Mouse (Mus musculus): ENCODE measurements around the gene Nt5c. TPM values are rescaled to one million over a fixed set of nuclear protein-coding genes. Genes with fewer than 3 reads are reported as not detected.
"Not testable (repeated sequence)": the region's sequence is repeated elsewhere in the genome, so short reads cannot be mapped to it uniquely, and the experiment has no call there.

Gene Nt5c
- total RNA-seq, 2 experiments from 2014 or later = 62.5 to 67.8 TPM

DNA sequence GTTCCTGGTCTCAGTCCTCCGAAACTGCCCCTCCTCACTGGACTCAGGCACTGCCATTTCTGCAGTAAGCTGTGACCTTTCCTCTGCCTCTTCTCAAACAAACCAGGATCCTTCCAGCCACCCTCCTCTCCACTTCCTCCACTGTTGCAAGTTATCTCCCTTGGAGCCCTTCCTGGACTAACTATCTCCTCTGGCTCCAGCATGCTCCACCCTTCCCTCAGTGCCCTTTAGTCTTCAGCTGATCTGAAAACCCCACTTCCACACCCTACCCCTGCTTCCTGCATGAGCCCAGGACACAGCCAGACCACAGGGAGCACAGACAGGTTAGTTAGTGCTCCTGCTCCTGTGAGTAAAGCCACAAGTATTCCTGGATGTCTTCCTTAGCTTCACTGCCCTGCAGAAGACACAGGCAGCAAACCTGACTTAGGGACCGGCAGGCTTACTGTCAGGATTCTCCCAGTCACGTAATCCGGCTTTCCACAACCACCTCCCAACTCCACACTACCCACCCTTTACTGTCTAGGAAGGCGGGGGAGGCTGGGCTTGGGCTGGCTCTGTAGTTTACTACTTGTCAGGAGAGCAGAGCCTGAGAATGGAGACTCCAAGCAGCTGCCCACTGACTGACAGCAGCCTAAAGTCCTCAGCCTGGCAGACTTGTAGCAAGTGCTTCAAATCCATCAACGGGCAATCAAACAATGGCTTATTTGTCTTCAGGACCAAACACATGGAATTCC is 18.3 kb upstream of the Nt5c start:
- no peak for DNase-seq

- DNase-seq = no peak
Observed at GRCm38 (mm10) chr11:115508061-115508460, 16.4 kb upstream of the Nt5c start.

- no peak for DNase-seq
Observed at GRCm38 (mm10) chr11:115506586-115506985, 14.9 kb upstream of the Nt5c start.

DNA sequence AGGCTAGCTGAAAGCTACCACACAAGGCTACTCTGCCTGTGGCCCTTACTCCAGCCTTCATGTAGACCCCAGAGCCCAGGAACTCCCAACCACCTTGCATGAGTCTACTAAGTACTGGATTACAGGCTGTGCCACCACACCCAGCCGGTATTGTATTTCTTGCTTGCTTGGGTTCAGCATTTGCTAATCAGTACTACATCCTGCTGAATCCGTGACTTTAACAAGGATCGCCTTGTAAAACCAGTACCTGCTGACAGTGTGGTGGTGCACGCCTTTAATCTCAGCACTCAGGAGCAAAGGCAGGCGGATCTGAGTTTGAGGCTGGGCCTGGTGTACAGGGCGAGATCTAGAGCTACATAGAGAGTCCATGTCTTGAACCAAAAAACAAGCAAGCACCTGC is 11.0 kb upstream of the Nt5c start:
- DNase-seq = no peak

DNA sequence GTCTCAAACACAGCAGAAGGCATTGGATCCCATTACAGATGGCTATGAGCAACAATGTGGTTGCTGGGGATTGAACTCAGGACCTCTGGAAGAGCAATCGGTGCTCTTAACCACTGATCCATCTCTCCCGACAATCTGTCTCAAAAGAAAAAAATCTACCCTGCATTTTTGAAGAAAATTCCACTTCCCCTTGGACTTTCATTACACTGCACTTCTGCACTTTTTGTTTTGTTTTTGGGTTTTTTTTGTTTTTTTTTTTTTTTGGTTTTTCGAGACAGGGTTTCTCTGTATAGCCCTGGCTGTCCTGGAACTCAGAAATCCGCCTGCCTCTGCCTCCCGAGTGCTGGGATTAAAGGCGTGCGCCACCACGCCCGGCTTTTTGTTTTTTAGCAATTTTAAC is 4.9 kb upstream of the Nt5c start:
- not testable (repeated sequence) for DNase-seq

- no peak for DNase-seq
Observed at GRCm38 (mm10) chr11:115492387-115492786, 725 bp upstream of the Nt5c start.

DNA sequence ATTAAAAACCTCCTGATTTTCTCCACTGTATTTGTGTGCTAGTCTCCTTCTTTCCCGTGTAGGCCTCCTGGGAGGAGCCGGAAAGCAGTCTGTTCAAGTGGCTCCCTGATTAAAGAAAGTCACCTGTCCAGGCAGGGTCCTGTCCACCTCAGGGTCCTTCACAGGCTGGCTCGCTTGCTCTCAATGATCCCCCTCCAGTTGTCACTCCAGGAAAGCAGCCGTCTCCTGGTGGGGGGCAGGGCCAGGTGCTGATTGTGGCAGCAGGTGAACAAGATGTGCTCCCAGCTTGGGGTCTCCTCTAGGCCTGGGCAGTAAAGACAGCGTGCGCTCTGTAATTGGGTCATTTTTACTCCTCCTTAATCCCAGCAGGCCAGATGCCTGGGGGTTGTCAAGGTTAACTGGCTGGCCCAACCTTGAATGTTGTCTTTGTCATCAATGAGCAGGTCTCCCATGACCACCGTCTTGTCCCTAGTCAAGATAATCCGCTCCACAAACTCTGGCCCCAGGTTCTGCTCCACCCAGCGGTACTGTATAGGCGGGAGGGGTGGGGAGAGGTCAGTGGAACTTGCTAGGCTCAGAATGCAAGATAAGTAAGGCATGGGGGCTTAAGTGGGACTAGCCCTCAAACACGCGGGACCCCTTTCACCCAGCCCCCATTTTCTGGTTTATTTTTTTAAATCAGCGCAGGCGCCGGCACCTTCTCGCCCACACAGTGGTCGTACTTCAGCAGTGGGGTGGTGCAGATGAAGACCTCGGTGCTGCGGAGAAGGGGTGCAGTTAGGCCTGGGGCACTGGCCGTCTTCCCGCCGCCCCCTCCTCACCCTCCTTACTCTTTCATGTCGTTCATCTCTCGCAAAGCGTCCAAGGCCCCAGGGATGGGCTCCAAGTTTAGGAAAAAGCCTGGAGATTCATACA is 964 bp downstream of the Nt5c start:
- no peak for DNase-seq

GRCm38 (mm10) chr11:115488551-115489104 is 3.0 kb downstream of the Nt5c start:
- DNase-seq = no peak

DNA sequence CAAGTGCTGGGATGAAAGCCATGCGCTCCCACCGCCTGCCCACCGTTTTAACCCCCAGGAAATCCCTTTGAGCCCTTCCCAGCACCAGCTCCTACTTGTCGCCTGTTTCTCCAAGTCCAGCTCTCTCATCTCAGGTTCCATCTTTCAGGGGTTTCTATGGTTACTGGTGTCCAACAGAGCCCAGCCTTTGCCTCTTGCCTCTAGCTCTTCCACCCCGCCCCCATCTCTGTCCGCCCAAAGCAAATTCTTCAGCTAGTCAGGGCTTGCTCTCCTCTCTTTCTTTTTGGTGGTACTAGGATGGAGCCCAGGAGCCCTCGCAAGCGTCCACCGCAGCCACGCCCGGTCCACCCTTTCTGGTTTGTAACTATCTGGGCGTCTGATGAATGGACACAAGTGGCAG is 6.5 kb downstream of the Nt5c start:
- no peak for DNase-seq

DNA sequence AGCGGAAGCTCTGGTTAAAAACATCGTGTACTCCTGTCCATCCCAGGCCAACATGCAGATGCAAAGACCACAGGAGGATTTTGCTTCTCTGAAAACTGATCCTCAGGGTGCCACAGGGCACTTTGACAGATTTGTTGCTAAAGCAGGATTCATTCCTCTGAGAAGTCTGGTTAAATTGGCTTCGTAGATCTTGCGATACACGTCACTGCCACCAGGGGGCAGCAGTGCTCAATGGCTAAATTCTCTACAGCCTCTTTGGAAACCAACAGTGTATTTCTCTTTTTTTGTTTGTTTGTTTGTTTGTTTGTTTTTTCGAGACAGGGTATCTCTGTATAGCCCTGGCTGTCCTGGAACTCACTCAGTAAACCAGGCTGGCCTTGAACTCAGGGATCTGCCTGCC is 7.9 kb downstream of the Nt5c start:
- peak; percentile 73 to 84 for DNase-seq

GRCm38 (mm10) chr11:115483278-115483677 is 8.4 kb downstream of the Nt5c start:
- DNase-seq = no peak

DNA sequence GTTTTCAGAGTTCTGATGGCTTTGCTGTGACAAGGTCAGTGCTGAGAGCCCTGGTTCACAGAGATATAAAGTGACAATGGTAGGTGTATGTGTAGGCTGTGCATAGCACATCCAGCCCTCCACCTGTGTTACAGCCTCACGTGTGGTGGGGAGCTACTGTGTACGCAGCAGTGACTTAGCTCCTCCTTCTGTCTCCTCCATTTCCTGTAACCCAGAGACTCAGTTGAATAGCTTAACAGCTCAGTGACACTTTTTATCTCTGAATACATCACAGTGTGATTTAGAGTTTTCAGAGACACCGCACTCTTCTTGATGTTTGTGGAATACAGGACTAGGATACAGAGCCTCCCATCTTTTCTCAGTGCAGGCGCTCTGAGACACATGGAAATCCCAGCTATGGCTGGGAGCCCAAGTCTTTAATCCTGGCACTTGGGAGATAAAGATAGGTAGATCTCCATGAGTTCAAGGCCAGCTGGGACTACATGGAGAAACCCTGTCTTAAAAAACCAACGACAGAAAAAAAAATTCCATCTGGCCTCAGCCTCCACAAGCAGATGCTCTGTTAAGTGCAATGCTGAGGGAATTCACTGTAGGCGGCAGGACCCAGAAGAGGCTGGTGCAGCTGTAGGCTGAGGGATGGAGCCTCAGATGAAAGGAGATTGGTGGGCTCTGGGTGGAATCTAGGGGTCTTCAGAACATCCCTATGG is 10.0 kb downstream of the Nt5c start:
- peak; percentile 59 to 62 for DNase-seq

- no peak for DNase-seq
Observed at GRCm38 (mm10) chr11:115478296-115478938, 13.2 kb downstream of the Nt5c start.

DNA sequence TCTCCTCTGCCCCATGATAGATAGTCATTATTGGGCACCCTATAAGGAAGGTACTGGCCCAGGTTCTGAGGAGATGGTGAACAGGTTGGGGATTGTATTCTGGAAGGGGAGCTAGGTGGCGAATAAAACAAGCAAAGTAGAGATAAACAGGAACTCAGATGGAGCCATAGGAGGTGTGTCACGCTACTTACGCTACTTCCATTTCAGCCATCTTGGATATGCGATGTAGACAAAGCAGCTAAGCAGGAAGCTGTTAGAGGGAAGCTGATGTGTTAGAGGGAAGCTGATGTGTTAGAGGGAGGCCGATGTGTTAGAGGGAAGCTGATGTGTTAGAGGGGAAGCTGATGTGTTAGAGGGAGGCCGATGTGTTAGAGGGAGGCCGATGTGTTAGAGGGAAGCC is 14.3 kb downstream of the Nt5c start:
- DNase-seq = not testable (repeated sequence)

DNA sequence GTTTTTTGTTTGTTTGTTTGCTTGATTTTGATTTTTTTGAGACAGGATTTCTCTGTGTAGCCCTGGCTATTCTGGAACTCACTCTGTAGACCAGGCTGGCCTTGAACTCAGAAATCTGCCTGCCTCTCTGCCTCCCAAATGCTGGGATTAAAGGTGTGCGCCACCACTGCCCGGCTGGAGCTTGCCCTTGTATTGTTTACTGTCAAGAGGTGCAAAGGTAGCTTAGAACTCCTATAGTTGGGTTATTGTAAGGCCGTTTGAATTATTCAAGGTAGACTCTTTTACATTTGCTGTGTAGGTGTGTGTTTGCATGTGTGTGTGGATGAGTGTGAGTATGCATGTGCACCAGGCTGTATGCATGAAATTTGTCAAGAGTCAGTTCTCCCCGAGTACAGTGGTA is 15.0 kb downstream of the Nt5c start:
- not testable (repeated sequence) for DNase-seq

GRCm38 (mm10) chr11:115475758-115476237 is 15.9 kb downstream of the Nt5c start:
- no peak for DNase-seq

DNA sequence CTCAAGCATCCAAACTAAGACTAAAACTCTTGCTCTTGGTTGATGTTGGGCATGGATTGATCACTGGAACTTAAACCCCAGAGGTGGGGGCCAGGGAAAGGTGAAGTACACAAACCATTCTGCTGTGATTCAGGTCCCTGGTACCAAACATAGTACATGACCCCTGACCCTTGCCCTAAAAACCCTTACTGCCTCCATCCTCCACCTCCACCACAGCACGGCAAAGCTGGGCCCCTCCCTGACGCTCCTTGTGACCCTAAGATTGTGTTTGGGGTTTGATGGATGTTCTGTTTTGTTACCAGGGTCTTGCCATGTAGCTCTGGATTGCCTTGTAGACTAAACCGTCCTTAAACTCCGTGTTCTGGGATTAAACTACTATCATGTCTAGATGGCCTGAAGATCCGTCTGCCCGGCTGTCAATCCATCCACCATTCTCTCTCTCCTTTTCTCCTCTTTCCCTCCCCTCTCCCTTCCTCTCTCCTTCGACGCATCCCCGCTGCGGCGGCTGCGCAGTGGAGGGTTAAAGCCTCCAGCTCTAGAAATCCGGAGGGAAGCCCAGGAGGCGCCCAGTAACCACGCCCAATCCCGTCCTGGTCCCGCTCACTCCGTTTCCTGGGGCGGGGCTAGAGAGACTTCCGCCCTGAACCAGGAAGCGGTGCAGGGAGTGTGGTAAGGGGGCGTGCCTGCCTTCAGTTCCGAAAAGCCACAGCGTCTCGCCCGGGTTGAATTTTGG is 16.5 kb downstream of the Nt5c start, which contains the start of gene Armc7:
Armc7 (plus strand) TSS at position 643 of the 733 bp plus-strand sequence.
- DNase-seq = peak; percentile 93 to 95

GRCm38 (mm10) chr11:115473626-115474275 is 17.9 kb downstream of the Nt5c start:
- DNase-seq = peak; percentile 91 to 93

DNA sequence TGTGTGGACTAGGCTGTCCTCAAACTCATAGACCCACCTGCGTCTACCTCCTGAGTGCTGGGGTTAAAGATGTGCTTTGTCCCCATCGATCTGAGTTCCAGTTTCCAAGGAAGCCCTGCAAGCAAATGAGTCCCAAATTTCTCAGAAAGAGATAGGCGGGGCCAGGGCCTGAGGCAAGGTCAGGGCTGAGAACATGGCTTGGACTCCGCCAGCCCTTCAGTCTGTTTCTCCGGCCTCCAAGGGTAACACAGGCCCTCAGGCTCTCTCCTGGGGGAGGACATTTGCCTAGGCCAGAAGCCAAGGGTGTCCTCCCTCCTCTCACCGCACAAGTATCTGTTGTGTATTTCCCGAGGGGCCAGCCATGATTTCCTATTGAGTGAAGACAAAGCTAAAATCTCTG is 19.5 kb downstream of the Nt5c start:
- DNase-seq = no peak

GRCm38 (mm10) chr11:115467217-115467618 is 24.4 kb downstream of the Nt5c start:
- DNase-seq = no peak

GRCm38 (mm10) chr11:115464851-115465250 is 26.8 kb downstream of the Nt5c start:
- DNase-seq = no peak
